Mouse (Mus musculus): Measurements from ENCODE around the gene Tmem184b. TPM values are rescaled to one million over a fixed set of nuclear protein-coding genes. Genes with fewer than 3 reads are reported as not detected.

Tmem184b gene
- polyA plus RNA-seq, 1 experiment, result 269 TPM

GRCm38 (mm10) chr15:79352479-79352878 lies 50.9 kb downstream of the Tmem184b start:
- WGBS, result 77% methylated on average over 6 of the region's 6 CpGs
- TF ChIP-seq POLR2A (IDR thresholded peaks at IDR 0.05; ENCODE audit: borderline replicate concordance, extremely low read depth, low read depth, low read length) (no peak), CTCF (IDR thresholded peaks at IDR 0.05; ENCODE audit: insufficient read depth, low read length) (no peak)
- Histone ChIP-seq H3K4me1 (ENCODE audit: control insufficient read depth, insufficient read depth, low read length) (peaks cover 25% of the 10 kb centered on the region), H3K4me3 (replicated peaks; ENCODE audit: extremely low read depth, low read depth, low read length) (no peak overlapping the region)
- peak; percentile 4 for DNase-seq

- DNase-seq, result peak; percentile 54
- TF ChIP-seq POLR2A (IDR thresholded peaks at IDR 0.05; ENCODE audit: borderline replicate concordance, extremely low read depth, low read depth, low read length) (0 out of 2 replicates have a peak, but pooled peaks have one; percentile 24), CTCF (IDR thresholded peaks at IDR 0.05; ENCODE audit: insufficient read depth, low read length) (no peak)
- H3K4me3 ChIP-seq (replicated peaks; ENCODE audit: extremely low read depth, low read depth, low read length), result no peak overlapping the region
- H3K4me1 ChIP-seq (ENCODE audit: control insufficient read depth, insufficient read depth, low read length), result peaks cover 18% of the 10 kb centered on the region
- WGBS, result 15% methylated on average over 15 of the region's 15 CpGs
Measured at GRCm38 (mm10) chr15:79351331-79351767, 52.0 kb downstream of the Tmem184b start.

GRCm38 (mm10) chr15:79350866-79351265 lies 52.5 kb downstream of the Tmem184b start:
- peaks cover 17% of the 10 kb centered on the region for H3K4me1 ChIP-seq (ENCODE audit: control insufficient read depth, insufficient read depth, low read length)
- no peak for TF ChIP-seq CTCF (IDR thresholded peaks at IDR 0.05; ENCODE audit: insufficient read depth, low read length)
- no peak for TF ChIP-seq POLR2A (IDR thresholded peaks at IDR 0.05; ENCODE audit: borderline replicate concordance, extremely low read depth, low read depth, low read length)
- no peak for DNase-seq
- WGBS, result 85% methylated on average over 4 of the region's 4 CpGs
- no peak overlapping the region for H3K4me3 ChIP-seq (replicated peaks; ENCODE audit: extremely low read depth, low read depth, low read length)

GRCm38 (mm10) chr15:79348651-79349050 lies 54.7 kb downstream of the Tmem184b start:
- TF ChIP-seq CTCF (IDR thresholded peaks at IDR 0.05; ENCODE audit: insufficient read depth, low read length) (no peak), POLR2A (IDR thresholded peaks at IDR 0.05; ENCODE audit: borderline replicate concordance, extremely low read depth, low read depth, low read length) (no peak)
- H3K4me1 ChIP-seq (ENCODE audit: control insufficient read depth, insufficient read depth, low read length), result peaks cover 17% of the 10 kb centered on the region
- H3K4me3 ChIP-seq (replicated peaks; ENCODE audit: extremely low read depth, low read depth, low read length), result peak overlapping the region; percentile 72
- no peak for DNase-seq
- WGBS, result 51% methylated on average over 8 of the region's 8 CpGs

- peak; percentile 77 for DNase-seq
- TF ChIP-seq POLR2A (IDR thresholded peaks at IDR 0.05; ENCODE audit: borderline replicate concordance, extremely low read depth, low read depth, low read length) (peak; percentile 70; the same call in 1 of the 2 replicates), CTCF (IDR thresholded peaks at IDR 0.05; ENCODE audit: insufficient read depth, low read length) (0 out of 2 replicates have a peak, but pooled peaks have one; percentile 20)
- H3K4me1 ChIP-seq (ENCODE audit: control insufficient read depth, insufficient read depth, low read length), result peaks cover 17% of the 10 kb centered on the region
- H3K4me3 ChIP-seq (replicated peaks; ENCODE audit: extremely low read depth, low read depth, low read length), result peak overlapping the region; percentile 72
- 1% methylated on average over 42 of the region's 46 CpGs for WGBS
Measured at GRCm38 (mm10) chr15:79347845-79348506, 55.4 kb downstream of the Tmem184b start.

GRCm38 (mm10) chr15:79347165-79347844 lies 56.1 kb downstream of the Tmem184b start:
- under 1% methylated on average over 61 of the region's 61 CpGs for WGBS
- peak overlapping the region; percentile 72 for H3K4me3 ChIP-seq (replicated peaks; ENCODE audit: extremely low read depth, low read depth, low read length)
- TF ChIP-seq CTCF (IDR thresholded peaks at IDR 0.05; ENCODE audit: insufficient read depth, low read length) (no peak), POLR2A (IDR thresholded peaks at IDR 0.05; ENCODE audit: borderline replicate concordance, extremely low read depth, low read depth, low read length) (no peak)
- DNase-seq, result peak; percentile 89
- H3K4me1 ChIP-seq (ENCODE audit: control insufficient read depth, insufficient read depth, low read length), result peaks cover 16% of the 10 kb centered on the region

- Histone ChIP-seq H3K4me1 (ENCODE audit: control insufficient read depth, insufficient read depth, low read length) (peaks cover 9% of the 10 kb centered on the region), H3K4me3 (replicated peaks; ENCODE audit: extremely low read depth, low read depth, low read length) (peak within 1 kb of the TSS; percentile 72)
- no peak for TF ChIP-seq POLR2A (IDR thresholded peaks at IDR 0.05; ENCODE audit: borderline replicate concordance, extremely low read depth, low read depth, low read length)
- TF ChIP-seq CTCF (IDR thresholded peaks at IDR 0.05; ENCODE audit: insufficient read depth, low read length), result no peak
- DNase-seq, result peak; percentile 14
- WGBS, result 54% methylated on average over 8 of the region's 8 CpGs
Measured at GRCm38 (mm10) chr15:79346051-79346793, 57.1 kb downstream of the Tmem184b start, which contains the start of gene Maff. Gene Maff, plus strand, starts transcription at chr15:79346621.

- DNase-seq, result no peak
- Histone ChIP-seq H3K4me3 (replicated peaks; ENCODE audit: extremely low read depth, low read depth, low read length) (no peak overlapping the region), H3K4me1 (ENCODE audit: control insufficient read depth, insufficient read depth, low read length) (0 out of 2 replicates have a peak, but pooled peaks cover 4% of the 10 kb centered on the region)
- no peak for TF ChIP-seq POLR2A (IDR thresholded peaks at IDR 0.05; ENCODE audit: borderline replicate concordance, extremely low read depth, low read depth, low read length)
- no peak for TF ChIP-seq CTCF (IDR thresholded peaks at IDR 0.05; ENCODE audit: insufficient read depth, low read length)
- WGBS, result 79% methylated on average over 4 of the region's 4 CpGs
Measured at GRCm38 (mm10) chr15:79344627-79345026, 58.7 kb downstream of the Tmem184b start.
